Mouse (Mus musculus): ENCODE results near the gene Pop7. TPM values are rescaled to one million over a fixed set of nuclear protein-coding genes. Genes with fewer than 3 reads are reported as not detected.

Pop7 gene
- polyA plus RNA-seq, 1 experiment from 2014 or later, result 74.0 TPM

GRCm38 (mm10) chr5:137511706-137512105, 9.4 kb upstream of the Pop7 start:
- H3K9me3 ChIP-seq, result no peaks in the 10 kb centered on the region
- 67% methylated on average over 3 of the region's 3 CpGs for WGBS
- peaks cover 46% of the 10 kb centered on the region for H3K4me1 ChIP-seq (replicated peaks)

DNA sequence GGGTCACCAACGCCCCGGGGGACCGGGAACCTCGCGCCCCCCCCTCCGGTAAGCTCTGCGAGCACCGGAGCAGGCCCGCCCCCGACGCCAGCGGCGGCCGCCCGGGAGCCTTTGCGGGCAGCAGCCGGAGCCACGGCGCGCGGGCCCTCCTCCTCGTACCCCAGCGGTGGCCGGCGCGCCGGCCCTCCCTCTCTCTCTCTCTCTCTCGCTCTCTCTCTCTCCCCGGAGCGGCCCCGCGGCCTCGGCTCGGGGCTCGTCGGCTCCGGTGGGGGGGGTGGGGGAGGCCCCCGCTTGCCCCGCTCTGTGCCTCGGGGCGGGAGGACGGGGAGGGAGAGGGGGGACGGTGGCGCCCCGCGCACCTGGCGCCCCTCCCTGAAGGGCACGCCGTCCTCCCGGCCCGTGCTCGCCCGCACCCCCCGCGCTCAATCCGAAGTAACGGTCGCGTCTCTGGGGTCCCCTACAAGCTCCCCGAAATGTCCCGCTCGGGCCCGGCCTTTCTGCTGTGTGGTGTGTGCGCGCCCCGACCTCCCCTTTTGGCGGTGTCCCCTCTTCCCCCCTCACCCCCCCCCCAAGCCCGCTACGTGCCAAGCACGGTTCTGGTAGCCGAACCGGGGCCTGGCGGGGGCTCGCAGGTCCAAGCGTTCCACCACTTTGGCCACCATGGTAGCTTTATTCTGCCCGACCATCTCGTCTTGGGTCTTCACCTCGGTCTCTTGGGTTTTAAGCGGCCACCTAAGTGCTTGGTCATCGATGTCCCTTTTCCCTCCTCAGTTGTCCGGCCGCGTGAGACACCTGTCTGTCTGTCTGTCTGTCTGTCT, 8.5 kb upstream of the Pop7 start:
- no peaks in the 10 kb centered on the region for H3K9me3 ChIP-seq
- H3K4me2 ChIP-seq (replicated peaks), result peak overlapping the region; percentile 97
- H3K27ac ChIP-seq, result peak overlapping the region; percentile 92
- no peaks in the 10 kb centered on the region for H3K27me3 ChIP-seq
- H3K9ac ChIP-seq (replicated peaks), result peak overlapping the region; percentile 100
- WGBS, result 1% methylated on average over 39 of the region's 83 CpGs
- peak; percentile 51 for ATAC-seq
- H3K4me3 ChIP-seq (replicated peaks), result peak overlapping the region; percentile 97
- peaks cover 46% of the 10 kb centered on the region for H3K4me1 ChIP-seq (replicated peaks)
- peaks cover 8% of the 10 kb centered on the region; the same call in 1 of the 2 replicates for H3K36me3 ChIP-seq

More at GRCm38 (mm10) chr5:137511706-137512105, 9.4 kb upstream of the Pop7 start:
- H3K4me2 ChIP-seq (replicated peaks), result peak overlapping the region; percentile 97
- H3K27me3 ChIP-seq, result no peaks in the 10 kb centered on the region
- no peak for ATAC-seq
- H3K36me3 ChIP-seq, result peaks cover 8% of the 10 kb centered on the region; the same call in 1 of the 2 replicates
- peak overlapping the region; percentile 92 for H3K27ac ChIP-seq
- H3K4me3 ChIP-seq (replicated peaks), result peak overlapping the region; percentile 97
- H3K9ac ChIP-seq (replicated peaks), result peak overlapping the region; percentile 100

DNA sequence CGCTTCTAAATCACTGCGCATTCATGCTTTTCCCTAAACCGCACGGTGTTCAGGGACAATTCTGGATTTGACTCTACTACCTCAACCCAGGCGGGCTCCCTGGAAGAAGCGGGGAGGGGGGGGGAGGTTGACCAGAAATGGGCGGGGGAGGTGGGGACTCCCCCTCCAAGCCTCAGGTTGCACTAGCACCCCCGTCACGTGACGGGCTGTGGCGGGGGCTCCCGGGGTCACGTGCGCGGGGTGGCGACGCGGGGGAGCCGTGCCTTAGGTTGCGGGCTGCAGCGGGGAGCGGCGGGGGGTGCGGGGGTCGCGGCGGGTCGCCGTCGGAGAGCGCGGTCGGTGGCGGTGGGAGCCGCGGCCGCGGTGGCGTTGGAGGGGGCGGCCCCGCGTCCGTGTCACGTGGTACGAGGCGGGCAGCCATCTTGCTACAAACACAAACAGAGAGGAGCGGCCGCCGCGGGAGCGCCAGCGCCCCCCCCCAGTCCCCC, 7.7 kb upstream of the Pop7 start:
- Histone ChIP-seq H3K27me3 (no peaks in the 10 kb centered on the region), H3K4me1 (replicated peaks) (peaks cover 41% of the 10 kb centered on the region), H3K27ac (peak overlapping the region; percentile 92), H3K4me2 (replicated peaks) (peak overlapping the region; percentile 97), H3K9me3 (no peaks in the 10 kb centered on the region), H3K36me3 (peaks cover 8% of the 10 kb centered on the region; the same call in 1 of the 2 replicates), H3K9ac (replicated peaks) (peak overlapping the region; percentile 100), H3K4me3 (replicated peaks) (peak overlapping the region; percentile 97)
- ATAC-seq, result peak; percentile 62
- 2% methylated on average over 36 of the region's 52 CpGs for WGBS

- no peaks in the 10 kb centered on the region for H3K9me3 ChIP-seq
- no peak overlapping the region for H3K4me3 ChIP-seq (replicated peaks)
- H3K9ac ChIP-seq (replicated peaks), result no peak overlapping the region
- 86% methylated on average over 6 of the region's 6 CpGs for WGBS
- H3K36me3 ChIP-seq, result no peaks in the 10 kb centered on the region
- H3K4me2 ChIP-seq (replicated peaks), result no peak overlapping the region
- H3K27ac ChIP-seq, result no peak overlapping the region
- peaks cover 21% of the 10 kb centered on the region for H3K4me1 ChIP-seq (replicated peaks)
- ATAC-seq, result no peak
- no peaks in the 10 kb centered on the region for H3K27me3 ChIP-seq
Measured at GRCm38 (mm10) chr5:137504041-137504440, 1.7 kb upstream of the Pop7 start.

- no peaks in the 10 kb centered on the region for H3K27me3 ChIP-seq
- WGBS, result 0% methylated on average over 30 of the region's 30 CpGs
- peak overlapping the region; percentile 65 for H3K9ac ChIP-seq (replicated peaks)
- H3K9me3 ChIP-seq, result no peaks in the 10 kb centered on the region
- peak overlapping the region; percentile 61 for H3K4me2 ChIP-seq (replicated peaks)
- peak overlapping the region; percentile 56 for H3K4me3 ChIP-seq (replicated peaks)
- peak; percentile 84 for ATAC-seq
- peak overlapping the region; percentile 94 for H3K27ac ChIP-seq
- no peaks in the 10 kb centered on the region for H3K36me3 ChIP-seq
- H3K4me1 ChIP-seq (replicated peaks), result peaks cover 21% of the 10 kb centered on the region
Measured at GRCm38 (mm10) chr5:137502667-137503110, 371 bp upstream of the Pop7 start.

GRCm38 (mm10) chr5:137500186-137500585, 2.1 kb downstream of the Pop7 start:
- 93% methylated on average over 7 of the region's 7 CpGs for WGBS
- Histone ChIP-seq H3K27me3 (no peaks in the 10 kb centered on the region), H3K4me2 (replicated peaks) (no peak overlapping the region), H3K27ac (no peak overlapping the region), H3K36me3 (no peaks in the 10 kb centered on the region), H3K4me1 (replicated peaks) (peaks cover 21% of the 10 kb centered on the region), H3K9me3 (no peaks in the 10 kb centered on the region), H3K9ac (replicated peaks) (no peak overlapping the region), H3K4me3 (replicated peaks) (no peak overlapping the region)
- no peak for ATAC-seq

DNA sequence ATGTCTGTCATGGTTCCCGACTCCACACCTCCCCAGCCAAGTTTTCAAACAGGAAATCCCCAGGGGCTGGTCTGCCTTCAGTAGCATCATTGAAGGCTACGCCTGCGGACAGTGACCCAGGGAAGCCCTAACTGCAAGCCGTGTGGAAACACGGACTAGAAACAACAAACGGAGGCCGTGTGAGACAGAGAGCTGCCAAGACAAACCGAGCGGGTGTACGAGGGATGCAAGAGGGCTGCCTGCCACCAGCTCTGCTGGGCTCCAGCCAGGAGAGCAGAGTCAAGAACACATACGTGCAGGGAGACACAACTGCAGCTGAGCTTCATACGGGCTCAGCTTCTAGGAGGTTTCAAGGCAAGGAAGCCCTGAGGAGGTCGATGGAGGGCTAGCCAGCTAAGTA, 8.5 kb downstream of the Pop7 start:
- Histone ChIP-seq H3K27ac (no peak overlapping the region), H3K27me3 (no peaks in the 10 kb centered on the region), H3K36me3 (no peaks in the 10 kb centered on the region), H3K4me1 (replicated peaks) (no peaks in the 10 kb centered on the region), H3K9me3 (no peaks in the 10 kb centered on the region), H3K4me3 (replicated peaks) (no peak overlapping the region), H3K9ac (replicated peaks) (no peak overlapping the region), H3K4me2 (replicated peaks) (no peak overlapping the region)
- ATAC-seq, result no peak
- WGBS, result 84% methylated on average over 13 of the region's 13 CpGs

DNA sequence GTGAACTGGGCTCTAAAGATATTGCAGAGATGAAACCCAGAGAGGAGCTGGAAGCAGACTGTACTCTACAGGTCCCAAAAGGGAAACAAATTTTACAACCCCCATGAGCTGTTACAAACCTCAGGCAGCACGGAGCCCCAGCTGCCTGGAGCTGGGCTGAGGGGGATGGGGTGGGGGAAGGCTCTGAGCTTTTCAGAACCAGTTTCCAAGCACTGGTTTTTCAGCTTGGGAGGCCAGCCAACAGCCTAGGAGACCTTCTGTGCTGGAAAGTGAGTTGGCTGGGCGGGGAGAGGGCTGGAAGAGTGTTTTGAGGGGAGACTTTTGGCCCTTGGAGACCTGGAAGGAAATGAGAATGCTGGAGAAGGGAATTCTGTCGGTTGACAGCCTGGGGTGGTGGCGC, 10.8 kb downstream of the Pop7 start:
- H3K9ac ChIP-seq (replicated peaks), result no peak overlapping the region
- ATAC-seq, result no peak
- H3K9me3 ChIP-seq, result no peaks in the 10 kb centered on the region
- H3K36me3 ChIP-seq, result no peaks in the 10 kb centered on the region
- H3K4me1 ChIP-seq (replicated peaks), result peaks cover under 1% of the 10 kb centered on the region; the same call in 1 of the 2 replicates
- no peak overlapping the region for H3K4me2 ChIP-seq (replicated peaks)
- H3K4me3 ChIP-seq (replicated peaks), result no peak overlapping the region
- H3K27ac ChIP-seq, result no peak overlapping the region
- WGBS, result 71% methylated on average over 4 of the region's 4 CpGs
- no peaks in the 10 kb centered on the region for H3K27me3 ChIP-seq

DNA sequence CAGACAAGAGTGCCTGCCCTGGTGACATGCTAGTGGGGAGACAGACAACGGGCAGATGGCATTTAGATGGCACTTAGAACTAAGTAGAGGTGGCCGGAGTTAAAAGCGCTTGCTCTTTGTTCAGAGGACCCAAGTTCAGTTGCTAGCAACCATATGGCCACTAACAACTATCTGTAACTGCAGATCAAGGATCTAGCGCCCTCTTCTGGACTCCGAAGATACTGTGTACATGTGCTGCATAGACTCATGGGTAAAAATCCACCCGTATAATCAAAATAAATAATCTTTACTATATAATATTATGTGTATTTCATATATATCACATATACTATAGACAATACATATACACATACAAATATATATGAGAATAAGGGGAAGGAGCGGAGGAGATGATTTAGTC, 14.7 kb downstream of the Pop7 start:
- no peak overlapping the region for H3K4me3 ChIP-seq (replicated peaks)
- WGBS, result 88% methylated on average over 7 of the region's 7 CpGs

DNA sequence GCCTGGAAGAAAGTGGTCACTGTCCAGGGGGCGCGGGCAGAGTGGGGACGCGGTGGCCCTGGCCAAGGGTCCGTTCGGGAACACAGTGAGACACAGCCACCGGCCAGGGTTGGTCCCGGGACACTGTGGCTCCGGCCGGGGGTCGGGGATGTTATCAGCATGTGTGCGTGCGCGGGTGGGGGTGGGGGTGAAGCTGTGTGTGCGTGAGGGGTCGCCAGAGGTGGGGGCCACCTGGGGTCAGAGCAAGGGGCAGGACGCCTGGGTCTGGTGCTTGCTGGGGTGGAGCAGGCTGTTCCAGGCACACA, 16.5 kb downstream of the Pop7 start:
- Histone ChIP-seq H3K9ac (replicated peaks) (peak overlapping the region; percentile 51; the same call in 1 of the 2 replicates), H3K27ac (no peak overlapping the region), H3K4me2 (replicated peaks) (peak overlapping the region; percentile 55), H3K36me3 (no peaks in the 10 kb centered on the region), H3K27me3 (peaks cover 12% of the 10 kb centered on the region; the same call in 1 of the 2 replicates), H3K4me1 (replicated peaks) (peaks cover 16% of the 10 kb centered on the region), H3K9me3 (no peaks in the 10 kb centered on the region), H3K4me3 (replicated peaks) (peak overlapping the region; percentile 23)
- ATAC-seq, result 0 out of 2 replicates have a peak, but pooled peaks have one; percentile 9
- under 1% methylated on average over 15 of the region's 17 CpGs for WGBS

More for the DNA sequence above, 14.7 kb downstream of the Pop7 start:
- H3K4me2 ChIP-seq (replicated peaks), result no peak overlapping the region
- peaks cover 12% of the 10 kb centered on the region; the same call in 1 of the 2 replicates for H3K27me3 ChIP-seq
- H3K36me3 ChIP-seq, result no peaks in the 10 kb centered on the region
- H3K4me1 ChIP-seq (replicated peaks), result peaks cover 16% of the 10 kb centered on the region
- ATAC-seq, result no peak
- H3K27ac ChIP-seq, result no peak overlapping the region
- H3K9me3 ChIP-seq, result no peaks in the 10 kb centered on the region
- no peak overlapping the region for H3K9ac ChIP-seq (replicated peaks)

DNA sequence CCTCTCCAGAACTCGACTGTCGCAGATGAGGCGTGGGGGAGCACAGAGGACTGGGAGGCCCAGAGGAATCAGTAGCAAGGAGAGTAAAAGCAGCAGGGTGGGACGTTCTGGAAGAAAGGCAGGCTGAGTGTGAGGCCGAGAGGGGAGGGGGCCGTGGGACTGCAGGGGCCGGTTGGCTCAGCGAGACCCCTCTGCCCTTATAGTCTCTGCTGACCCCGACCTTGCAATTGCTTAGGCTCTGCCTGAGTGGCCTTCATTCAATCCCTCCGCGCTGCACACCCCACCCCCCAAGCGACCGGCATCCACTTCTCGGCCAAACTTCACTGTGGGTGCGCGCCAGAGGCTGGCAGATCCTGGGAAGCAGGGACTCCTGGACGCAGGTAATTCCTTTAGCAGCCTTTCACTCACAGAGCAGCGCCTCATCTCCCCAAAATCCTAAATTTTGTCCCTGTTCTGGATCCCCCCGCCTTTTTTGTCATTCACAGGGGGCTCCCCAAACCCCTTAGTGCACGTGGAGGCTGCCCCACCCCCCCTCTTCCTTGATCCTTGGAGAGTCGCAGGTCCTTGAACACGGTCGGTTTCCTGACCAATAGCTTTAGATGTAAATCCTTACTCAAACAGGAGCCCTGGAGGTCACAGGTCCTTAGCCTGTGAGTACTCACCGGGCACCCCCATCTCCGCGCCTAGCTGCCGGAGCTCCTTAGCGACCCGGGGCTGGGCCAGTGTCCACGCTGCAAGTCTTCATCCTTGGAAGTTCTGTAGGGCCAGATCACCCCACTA, 17.1 kb downstream of the Pop7 start:
- peak overlapping the region; percentile 23 for H3K4me3 ChIP-seq (replicated peaks)
- ATAC-seq, result no peak
- H3K9me3 ChIP-seq, result no peaks in the 10 kb centered on the region
- H3K27ac ChIP-seq, result no peak overlapping the region
- no peaks in the 10 kb centered on the region for H3K36me3 ChIP-seq
- peak overlapping the region; percentile 55 for H3K4me2 ChIP-seq (replicated peaks)
- H3K27me3 ChIP-seq, result peaks cover 12% of the 10 kb centered on the region; the same call in 1 of the 2 replicates
- WGBS, result 4% methylated on average over 30 of the region's 30 CpGs
- peak overlapping the region; percentile 51; the same call in 1 of the 2 replicates for H3K9ac ChIP-seq (replicated peaks)
- peaks cover 16% of the 10 kb centered on the region for H3K4me1 ChIP-seq (replicated peaks)

DNA sequence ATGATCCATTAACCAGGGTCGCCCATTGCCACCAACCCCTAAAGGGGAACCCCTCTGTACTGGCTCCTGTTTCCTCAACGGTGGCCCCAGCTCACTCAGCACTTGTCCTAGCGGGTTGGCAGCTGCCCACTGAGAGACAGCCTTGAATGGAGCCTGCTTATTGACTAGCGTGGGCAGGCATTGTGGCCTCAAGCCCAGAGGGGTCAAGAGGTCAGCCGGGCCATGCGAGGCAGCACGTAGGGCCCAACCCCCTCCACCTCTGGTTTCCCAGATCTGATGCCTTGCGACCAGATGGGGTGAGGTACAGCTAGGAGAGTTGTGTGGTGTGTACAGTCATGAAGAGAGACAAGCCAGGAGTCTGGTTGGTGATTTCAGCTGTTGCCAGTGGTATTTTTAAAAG, 20.4 kb downstream of the Pop7 start:
- Histone ChIP-seq H3K27ac (no peak overlapping the region), H3K9me3 (no peaks in the 10 kb centered on the region), H3K4me3 (replicated peaks) (no peak overlapping the region), H3K27me3 (peaks cover 12% of the 10 kb centered on the region; the same call in 1 of the 2 replicates), H3K4me2 (replicated peaks) (no peak overlapping the region), H3K4me1 (replicated peaks) (peaks cover 16% of the 10 kb centered on the region), H3K36me3 (no peaks in the 10 kb centered on the region), H3K9ac (replicated peaks) (no peak overlapping the region)
- 11% methylated on average over 8 of the region's 8 CpGs for WGBS
- no peak for ATAC-seq
